Mouse (Mus musculus) testis, adult 2 months (tissue): ENCODE measurements at regions not wholly inside any gene's neighbourhood (a gene's known extent, or its start where the extent isn't known, plus 50 kb on each side); places are given as distances from the start of the nearest gene placed in this dataset.

Experiments
- H3K27ac ChIP-seq: fragments of 200-500 bp; 2 replicates; pipeline ENCODE4 v1.5.1; 2012; ENCODE audit warnings: low read depth, low read length; ENCODE audit not compliant: control insufficient read depth, insufficient read depth
- H3K27me3 ChIP-seq: fragments of 200-500 bp; 2 replicates; pipeline ENCODE4 v1.6.1; 2012; ENCODE audit warnings: mild to moderate bottlenecking, low read length, moderate library complexity; ENCODE audit not compliant: control insufficient read depth, insufficient read depth
- H3K36me3 ChIP-seq: fragments of 200-500 bp; 2 replicates; pipeline ENCODE4 v1.6.1; 2012; ENCODE audit warnings: mild to moderate bottlenecking, low read length; ENCODE audit not compliant: control insufficient read depth, insufficient read depth
- H3K4me1 ChIP-seq: fragments of 200-500 bp; 2 replicates; pipeline ENCODE4 v1.6.1; 2012; ENCODE audit warnings: low read length; ENCODE audit not compliant: control insufficient read depth, insufficient read depth
- H3K4me3 ChIP-seq: fragments of 200-500 bp; 2 replicates; pipeline ENCODE4 v1.5.1; 2012; ENCODE audit warnings: low read depth, mild to moderate bottlenecking, low read length, moderate library complexity, mixed read lengths; ENCODE audit not compliant: control insufficient read depth
- CTCF ChIP-seq: fragments of 200-500 bp; IDR thresholded peaks from 2 replicates; pipeline ENCODE4 v1.5.1; 2012; ENCODE audit warnings: low read depth, mild to moderate bottlenecking, inconsistent platforms, low read length, moderate library complexity; ENCODE audit not compliant: control insufficient read depth, insufficient read depth, insufficient replicate concordance
- POLR2A ChIP-seq: fragments of 200-500 bp; IDR thresholded peaks from 2 replicates; pipeline ENCODE4 v1.6.1; 2012; ENCODE audit warnings: low read depth, mild to moderate bottlenecking, inconsistent platforms, low read length, moderate library complexity; ENCODE audit not compliant: control insufficient read depth

DNA sequence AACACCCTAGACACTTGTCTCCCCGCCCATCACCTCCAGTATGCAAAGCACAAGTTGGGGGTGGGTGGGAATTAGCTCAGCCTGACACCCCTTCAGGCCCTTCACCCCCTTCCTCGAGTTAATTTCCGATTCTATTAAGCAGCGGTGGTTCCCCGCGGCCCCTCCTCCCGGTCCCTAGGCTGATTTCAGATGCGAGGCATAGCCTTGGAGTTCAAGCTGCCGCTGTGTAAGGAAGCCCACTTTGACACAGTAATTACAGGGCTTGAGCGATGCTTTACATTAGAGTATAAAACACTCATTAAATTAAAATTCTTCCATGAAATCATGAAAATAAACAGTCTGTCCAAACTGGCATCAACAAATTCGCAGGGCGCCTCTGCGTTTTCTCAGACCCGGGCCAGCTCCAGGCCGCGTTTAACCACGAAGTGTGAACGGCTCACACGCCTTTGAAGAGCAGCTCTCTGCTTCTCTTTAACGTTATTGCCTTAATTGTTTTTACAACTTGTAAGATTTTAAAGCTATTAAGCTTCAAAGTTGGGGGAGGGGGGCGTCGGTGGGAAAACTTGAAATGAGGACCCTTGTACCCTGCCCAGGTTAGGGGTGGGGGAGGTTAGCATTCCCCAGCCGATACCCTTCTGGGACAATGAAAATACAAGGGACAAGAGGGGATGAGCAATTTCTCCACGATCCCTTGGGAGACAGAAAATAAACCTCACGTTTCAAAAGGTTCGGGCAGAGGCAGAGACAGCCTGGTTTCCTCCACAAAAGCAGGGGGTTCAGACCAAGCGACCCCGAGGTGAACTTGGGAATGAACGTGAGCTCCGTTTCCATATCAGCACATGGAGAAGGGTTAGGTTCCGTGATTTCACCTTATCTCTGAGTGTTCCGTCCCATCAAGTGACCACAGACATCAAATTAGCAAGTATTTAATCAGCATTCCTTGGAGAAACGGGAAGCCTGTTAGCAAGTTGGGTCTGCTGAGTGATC is 114.4 kb downstream of the Dicer1 start:
- H3K27me3 ChIP-seq, result peaks cover 2% of the 10 kb centered on the region; the same call in 1 of the 2 replicates
- peaks cover 2% of the 10 kb centered on the region for H3K4me1 ChIP-seq
- H3K4me3 ChIP-seq, result no peak overlapping the region
- no peaks in the 10 kb centered on the region for H3K36me3 ChIP-seq
- TF ChIP-seq CTCF (no peak), POLR2A (no peak)
- H3K27ac ChIP-seq, result no peak overlapping the region

DNA sequence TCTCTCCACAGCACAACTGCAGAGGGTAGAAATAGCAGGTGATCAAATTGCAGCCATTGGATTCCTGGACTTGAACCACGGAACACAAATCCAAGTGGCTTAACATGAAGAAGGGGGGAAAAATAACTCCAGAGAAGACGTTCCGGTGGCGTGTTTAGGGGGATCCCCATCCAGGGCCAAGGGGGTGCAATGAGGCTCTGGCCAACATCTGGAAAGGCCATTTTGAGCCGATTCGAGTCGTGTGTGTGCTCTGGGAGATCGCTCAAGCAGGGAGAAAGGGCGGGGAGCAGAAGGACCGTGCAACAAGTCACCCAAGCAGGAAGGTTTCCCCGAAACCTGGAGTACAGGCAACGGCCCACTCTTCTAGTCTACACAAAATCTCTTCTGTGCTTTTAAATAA is 115.3 kb downstream of the Dicer1 start:
- Histone ChIP-seq H3K36me3 (no peaks in the 10 kb centered on the region), H3K27me3 (peaks cover 2% of the 10 kb centered on the region; the same call in 1 of the 2 replicates), H3K4me1 (peaks cover 2% of the 10 kb centered on the region), H3K4me3 (no peak overlapping the region), H3K27ac (no peak overlapping the region)
- TF ChIP-seq POLR2A (no peak), CTCF (no peak)

DNA sequence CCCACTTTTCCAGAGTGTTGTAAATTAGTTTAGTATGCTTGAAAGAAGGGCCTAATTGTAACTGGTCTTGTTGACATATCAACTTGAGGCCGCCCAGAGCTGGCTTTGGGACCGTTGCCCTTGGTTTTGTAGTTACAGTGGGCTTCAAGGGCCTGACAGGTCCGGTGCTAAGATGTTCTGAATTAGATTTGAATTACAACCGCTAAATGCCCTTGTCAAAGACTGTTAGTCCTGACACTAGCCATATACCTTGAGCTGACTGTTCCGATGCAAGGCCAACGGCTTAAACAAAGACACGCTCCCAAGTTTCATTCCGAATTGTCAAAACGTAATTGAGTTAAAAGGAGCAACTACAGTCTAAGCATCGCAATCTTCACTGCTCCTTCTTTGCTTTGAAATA is 116.9 kb downstream of the Dicer1 start:
- Histone ChIP-seq H3K4me3 (no peak overlapping the region), H3K27me3 (peaks cover 2% of the 10 kb centered on the region; the same call in 1 of the 2 replicates), H3K27ac (no peak overlapping the region), H3K4me1 (peaks cover 2% of the 10 kb centered on the region), H3K36me3 (no peaks in the 10 kb centered on the region)
- TF ChIP-seq CTCF (no peak), POLR2A (no peak)

GRCm38 (mm10) chr12:104630590-104630989 is 121.2 kb downstream of the Dicer1 start:
- Histone ChIP-seq H3K27ac (no peak overlapping the region), H3K36me3 (no peaks in the 10 kb centered on the region), H3K4me3 (no peak overlapping the region), H3K4me1 (no peaks in the 10 kb centered on the region), H3K27me3 (no peaks in the 10 kb centered on the region)
- TF ChIP-seq POLR2A (no peak), CTCF (no peak)

GRCm38 (mm10) chr12:104629449-104629848 is 122.3 kb downstream of the Dicer1 start:
- H3K4me1 ChIP-seq, result no peaks in the 10 kb centered on the region
- H3K36me3 ChIP-seq, result no peaks in the 10 kb centered on the region
- H3K27ac ChIP-seq, result no peak overlapping the region
- no peak overlapping the region for H3K4me3 ChIP-seq
- no peak for TF ChIP-seq POLR2A
- H3K27me3 ChIP-seq, result no peaks in the 10 kb centered on the region

DNA sequence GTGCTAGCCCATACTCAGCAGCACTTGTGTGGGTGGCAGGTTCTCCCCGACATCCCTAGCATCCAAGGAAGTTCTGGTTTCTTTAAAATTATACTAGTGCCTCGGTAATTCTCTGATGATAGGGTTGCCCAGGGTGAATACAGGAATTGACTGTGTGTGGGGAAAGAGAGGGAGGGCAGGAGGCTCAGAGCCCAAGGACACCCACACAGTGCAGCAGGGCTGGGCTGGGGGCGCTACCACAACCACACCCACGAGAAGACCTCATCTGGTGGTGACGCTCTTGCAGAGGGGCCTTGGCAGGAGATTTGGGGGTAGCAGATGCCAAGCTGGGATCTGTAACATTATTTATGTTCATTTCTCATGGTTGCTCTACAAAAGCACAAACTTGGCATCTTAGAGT is 125.7 kb downstream of the Dicer1 start:
- Histone ChIP-seq H3K36me3 (no peaks in the 10 kb centered on the region), H3K4me1 (no peaks in the 10 kb centered on the region), H3K4me3 (no peak overlapping the region), H3K27ac (no peak overlapping the region), H3K27me3 (no peaks in the 10 kb centered on the region)
- TF ChIP-seq POLR2A, result no peak
- TF ChIP-seq CTCF, result no peak

DNA sequence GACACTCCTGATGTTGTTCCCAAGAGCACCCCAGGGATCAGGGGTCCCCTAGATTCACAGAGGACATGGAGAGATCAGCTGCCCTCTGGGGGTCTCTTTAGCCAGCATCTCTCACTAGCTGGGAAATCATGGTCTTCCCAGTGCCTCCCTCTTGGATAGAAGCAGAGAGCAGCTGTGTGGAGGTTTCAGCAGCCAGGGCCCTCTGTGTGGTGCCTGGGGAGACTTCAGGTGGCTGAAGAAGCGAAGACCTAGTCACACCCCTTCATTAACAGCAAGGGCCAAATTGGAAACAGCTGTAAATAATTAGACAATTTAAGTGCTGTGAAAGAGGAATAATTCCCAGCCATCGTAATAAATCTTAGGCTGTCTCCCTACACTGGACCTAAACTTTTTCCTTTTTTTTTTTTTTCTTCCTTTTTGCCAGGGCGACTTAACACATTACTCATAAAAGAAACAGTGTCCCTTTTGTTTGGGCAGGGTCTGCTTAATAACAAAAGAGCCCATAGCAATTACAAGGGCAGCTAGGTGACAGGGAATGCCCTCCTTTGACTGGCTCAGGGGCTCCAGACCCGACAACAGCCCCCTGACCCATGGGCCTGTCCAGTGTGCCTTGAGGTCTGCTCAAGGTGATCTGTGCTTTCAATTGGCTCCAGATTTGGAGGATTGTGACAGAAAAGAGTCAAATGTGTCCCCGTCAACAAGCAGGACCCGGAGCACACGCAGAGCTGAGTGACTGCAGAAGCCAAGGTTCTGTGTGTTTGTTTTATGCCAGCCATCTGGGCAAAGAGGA is 127.7 kb downstream of the Dicer1 start:
- H3K36me3 ChIP-seq, result no peaks in the 10 kb centered on the region
- H3K4me3 ChIP-seq, result no peak overlapping the region
- H3K27me3 ChIP-seq, result no peaks in the 10 kb centered on the region
- H3K4me1 ChIP-seq, result no peaks in the 10 kb centered on the region
- TF ChIP-seq CTCF (no peak), POLR2A (no peak)
- H3K27ac ChIP-seq, result no peak overlapping the region
